Mouse (Mus musculus) embryo, embryonic 10 days (tissue): ENCODE data around the gene Capn2.

Experiments
- DNase-seq: peaks from one replicate; pipeline ENCODE4 v3.0.0-alpha.2; 2015; ENCODE audit warnings: low spot score

Gene Capn2

DNA sequence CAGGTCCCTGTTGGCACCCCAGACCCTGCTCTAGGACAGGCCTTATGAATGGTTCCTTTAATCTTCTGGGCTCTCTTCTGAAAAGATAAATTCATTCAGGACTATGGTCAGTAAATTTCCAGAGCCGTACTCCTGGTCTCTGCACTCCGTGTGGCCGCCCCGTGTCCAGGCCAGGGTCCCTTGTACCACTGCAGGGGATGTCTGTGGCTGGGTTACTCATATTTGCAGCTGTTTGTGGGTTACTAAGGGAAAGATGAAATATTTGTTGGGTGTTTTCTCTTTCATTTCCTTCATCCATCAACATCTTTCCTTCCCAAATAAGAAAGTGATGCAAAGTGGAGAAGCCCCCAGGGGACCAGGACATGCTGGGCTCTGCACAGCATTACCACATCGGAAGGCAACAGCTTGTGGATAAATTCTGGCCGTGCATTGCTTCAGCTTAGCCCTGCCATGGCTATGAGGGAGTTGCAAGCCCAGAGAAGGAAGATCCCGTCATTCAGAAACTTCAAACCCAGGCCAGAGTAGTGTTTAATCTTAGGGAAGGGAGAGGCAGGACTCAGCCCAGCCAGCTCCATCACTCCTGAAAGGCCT lies 15.5 kb downstream of the Capn2 start:
- DNase-seq: no peak

DNA sequence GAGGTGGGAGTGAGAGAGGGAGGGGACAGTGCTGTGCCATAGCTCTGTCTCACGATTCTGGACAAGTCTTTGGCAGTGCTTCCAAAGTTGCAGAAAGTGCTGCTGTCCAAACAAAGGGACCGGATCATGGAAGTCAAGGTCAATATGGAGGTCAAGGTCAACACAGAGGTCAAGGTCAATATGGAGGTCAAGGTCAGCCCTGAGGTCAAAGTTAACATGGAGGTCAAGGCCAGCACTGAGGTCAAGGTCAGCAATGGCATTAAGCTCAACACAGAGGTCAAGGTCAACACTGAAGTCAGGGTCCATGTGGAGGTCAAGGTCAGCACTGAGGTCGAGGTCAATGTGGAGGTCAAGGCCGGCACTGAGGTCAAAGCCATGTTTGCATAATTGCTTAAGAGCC lies 16.6 kb downstream of the Capn2 start:
- peak; percentile 18 for DNase-seq

DNA sequence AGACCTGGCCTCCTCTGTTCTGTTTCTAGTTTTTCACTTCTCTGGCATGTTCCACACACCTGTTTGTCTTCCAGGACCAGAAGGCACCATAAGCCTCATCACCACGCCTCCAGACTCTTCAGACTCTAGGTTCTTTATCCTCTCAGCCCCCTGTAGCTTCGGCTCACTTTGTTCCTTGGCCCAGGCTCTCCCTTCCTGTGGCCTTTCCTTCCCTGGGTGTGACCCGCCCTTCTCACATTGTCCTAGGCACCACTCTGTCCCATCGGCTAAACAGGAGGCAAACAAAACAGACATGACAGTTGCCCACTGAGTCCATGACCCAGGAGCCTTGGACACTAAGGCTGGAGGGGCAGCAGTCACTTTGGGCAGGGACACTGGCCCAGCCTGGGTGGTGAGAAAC lies 17.2 kb downstream of the Capn2 start:
- DNase-seq: no peak

DNA sequence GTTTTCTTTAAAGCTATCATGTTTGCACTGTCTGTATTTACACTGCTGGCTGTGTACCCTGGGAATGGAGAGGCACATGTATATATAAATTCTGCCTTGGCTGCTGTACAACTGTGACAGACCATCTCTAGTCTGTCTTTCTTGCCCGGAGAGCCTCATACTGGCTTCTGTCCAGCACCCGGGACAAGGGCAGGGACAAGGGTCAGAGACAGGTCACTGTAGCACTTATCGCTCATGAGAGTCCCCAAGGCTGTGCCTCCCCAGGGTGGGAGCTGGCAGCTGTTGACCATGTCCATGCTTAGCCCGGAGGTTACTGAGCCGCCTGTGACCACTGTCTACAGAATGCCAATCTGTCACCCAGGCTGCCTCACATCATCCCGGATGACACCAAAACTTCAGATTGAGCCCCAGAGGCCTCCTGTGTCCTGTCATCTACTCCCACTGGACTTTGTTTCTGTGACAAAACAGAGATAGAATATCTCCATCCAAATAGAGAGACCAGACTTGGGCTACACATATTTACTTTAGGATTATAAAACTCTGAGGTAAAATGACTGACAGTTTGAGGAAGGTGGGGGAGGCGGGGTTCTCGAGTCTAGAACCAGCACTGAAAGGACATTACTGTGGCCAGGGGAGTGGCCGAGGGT lies 17.8 kb downstream of the Capn2 start:
- no peak for DNase-seq

DNA sequence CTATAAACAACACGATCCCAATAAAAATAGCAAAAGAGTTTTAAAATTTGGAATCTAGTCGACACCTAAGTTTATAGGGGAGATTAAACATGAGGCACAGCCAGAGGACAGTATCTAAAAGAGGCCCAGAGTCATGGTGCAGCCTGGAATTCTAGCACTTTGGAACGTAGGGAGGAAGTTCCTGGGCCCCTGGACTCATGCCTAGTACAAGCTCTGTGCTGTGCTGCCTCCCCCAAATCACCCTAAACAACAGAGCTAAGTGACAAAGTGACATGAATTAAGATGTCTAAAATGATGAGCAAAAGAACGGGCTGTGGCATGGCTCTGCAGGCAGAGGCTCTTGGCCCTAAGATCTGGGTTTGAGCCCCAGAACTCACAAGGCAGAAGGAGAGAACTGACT lies 19.7 kb downstream of the Capn2 start:
- no peak for DNase-seq

DNA sequence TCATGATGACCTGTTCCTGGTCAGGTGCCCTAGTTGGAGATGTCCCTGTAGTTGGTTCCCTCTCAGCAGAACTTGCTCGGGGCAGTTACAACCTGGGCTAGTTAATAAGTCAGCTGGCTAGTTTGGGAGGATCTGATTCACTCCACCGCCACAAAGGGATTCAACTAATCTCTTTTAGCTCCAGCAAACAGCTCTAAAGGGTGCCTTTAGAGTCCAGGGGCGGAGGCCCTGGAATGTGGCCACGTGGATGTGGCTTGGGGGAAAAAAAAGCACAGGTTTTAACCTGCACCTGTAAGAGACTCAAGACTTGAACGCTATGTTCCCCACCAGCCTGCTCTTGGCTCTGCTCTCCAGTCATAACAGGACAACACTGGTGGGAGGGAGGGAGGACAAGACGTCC lies 20.7 kb downstream of the Capn2 start:
- no peak for DNase-seq

DNA sequence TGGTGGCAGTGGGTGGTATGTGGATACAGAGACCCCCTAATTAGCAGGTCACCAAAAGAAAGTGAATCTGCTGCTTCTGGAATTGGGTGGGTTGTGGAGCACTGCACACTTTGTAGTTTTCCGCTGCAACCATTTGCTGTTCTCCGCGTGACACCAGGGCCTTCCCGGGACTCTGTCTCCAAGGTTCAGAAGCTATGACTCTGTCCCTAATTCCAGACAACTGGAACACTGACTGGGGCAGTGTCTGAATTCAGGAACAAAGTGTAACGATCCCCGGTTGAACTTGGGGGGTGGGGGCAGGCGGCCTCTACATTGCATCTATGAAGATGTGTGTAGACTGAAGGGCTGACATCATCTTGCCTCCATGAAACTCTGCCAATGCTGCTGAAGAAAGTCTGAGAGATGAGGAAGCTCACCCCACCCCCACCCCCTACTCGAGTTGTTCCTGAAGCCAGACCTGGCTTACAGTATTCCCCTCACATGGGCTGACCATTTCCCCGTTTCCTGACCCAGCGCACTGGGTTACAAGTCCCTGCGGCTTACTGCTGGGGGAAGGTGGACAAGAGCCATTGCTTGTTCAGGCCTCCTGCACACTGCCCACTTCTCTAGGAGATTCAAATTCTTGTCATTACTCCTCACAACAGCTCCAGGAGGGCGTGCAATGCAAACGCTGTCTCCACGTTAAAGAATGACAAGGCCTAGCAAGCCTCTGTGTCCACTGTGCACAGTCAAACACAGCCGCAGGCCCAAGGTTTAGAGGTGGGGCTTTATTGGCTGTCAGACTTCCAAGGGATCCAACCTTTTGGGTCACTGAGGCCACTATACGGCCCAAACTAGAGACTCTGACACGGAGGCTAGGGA lies 22.9 kb downstream of the Capn2 start:
- DNase-seq: no peak

DNA sequence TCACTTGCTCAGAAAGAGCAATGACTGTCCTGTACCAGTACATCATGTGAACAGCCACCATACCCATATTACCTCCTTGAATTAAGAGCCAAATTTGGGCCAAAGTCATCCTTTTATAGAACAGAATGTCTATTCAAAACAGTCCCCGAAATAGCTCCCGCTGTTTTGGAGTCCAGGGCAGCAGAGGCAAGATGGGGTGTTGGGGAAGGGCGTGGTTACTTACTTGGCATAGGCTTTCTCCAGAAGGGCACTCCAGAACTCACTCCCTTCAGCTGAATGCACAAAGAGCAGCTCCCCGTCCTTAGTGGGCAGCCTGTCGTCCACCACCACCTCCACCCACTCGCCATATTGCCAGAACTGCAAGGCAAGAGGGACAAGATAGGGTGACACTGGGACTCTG lies 25.6 kb downstream of the Capn2 start:
- no peak for DNase-seq

DNA sequence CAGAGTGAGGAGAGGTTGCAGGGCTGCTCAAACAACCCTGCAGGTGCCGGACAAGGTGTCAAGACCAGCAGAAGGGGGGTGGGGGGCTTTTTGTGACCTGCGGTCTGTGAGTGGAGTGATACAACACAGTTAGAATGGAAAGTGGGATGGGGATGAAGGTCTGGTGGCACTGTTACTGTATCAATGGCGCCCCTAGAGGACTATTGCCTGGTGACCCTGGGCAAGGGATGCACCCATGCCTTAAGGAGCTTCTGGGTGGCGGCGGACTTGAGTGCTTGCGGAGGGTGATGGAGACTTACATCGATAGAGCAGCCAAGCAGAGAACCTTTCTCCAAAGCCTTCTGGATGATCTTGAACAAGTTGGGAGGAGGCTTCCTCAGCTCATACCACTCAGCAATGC lies 26.8 kb downstream of the Capn2 start:
- peak; percentile 23 for DNase-seq

DNA sequence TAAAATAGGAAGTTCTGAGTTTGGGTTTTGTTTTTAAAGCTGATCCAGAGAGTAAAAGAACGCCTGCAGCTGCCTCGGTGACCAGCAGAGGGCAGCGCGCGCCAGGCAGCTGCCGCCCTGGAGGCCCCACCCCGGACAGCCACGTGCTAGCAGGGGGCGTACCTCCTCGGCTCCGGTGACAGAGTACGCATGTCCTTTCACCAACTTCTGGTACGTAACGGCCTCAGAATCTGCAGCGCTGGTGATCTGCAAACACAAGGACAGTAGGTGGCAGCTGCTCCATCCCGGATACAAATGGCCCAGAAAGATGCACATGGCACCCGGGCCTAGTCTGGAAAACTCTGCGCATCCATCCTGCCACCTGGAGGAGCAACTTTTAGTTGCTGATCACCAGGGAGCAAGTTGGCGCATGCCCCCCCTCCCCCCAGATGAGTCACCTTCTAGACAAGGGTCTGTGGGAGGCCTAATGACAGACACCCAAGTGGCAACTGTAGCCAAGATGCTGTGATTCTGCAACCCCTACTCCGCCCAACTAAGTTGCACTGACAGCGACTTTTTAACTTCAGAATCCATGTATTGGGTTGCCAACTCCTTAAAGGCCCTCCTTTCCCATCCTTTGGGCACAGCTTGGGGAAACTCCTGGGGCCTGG lies 27.5 kb downstream of the Capn2 start:
- DNase-seq: peak; percentile 94

DNA sequence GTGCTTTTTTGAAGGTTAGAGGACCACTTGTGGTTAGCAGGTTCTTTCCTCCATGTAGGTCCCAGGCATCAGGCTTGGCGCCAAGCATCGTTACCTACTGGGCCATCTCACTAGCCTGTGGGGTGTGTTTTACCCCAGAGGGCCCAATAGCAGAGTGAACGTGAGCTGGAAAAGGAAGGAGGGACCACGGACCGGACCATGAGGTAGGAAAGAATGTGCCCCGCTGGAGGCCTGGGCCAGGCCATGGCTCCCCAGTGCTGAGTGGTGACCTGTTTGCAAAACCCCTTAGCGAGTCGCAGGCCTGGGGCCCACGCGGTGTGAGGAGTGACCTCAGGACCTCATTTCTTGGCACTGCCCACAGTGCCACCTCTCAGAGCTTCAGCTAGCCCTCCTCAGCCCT lies 28.9 kb downstream of the Capn2 start:
- no peak for DNase-seq

DNA sequence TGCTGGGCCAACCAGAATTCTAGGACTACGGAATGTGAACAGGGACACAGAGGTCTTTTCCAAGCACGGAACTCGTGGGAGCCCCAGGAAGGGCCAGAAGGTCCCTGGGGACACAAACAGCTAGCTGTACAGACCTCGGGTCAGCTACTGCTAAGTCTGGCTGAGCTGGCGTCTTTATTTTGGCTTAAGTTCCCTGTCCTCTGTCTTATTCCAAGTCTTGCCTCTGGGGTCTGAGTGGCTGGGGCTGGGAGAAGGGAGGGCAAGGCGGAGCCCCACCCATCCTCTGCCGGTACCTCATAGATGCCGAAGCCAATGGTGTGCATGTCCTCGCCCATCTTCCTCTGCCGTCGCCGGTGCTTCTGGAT lies 33.5 kb downstream of the Capn2 start:
- no peak for DNase-seq

DNA sequence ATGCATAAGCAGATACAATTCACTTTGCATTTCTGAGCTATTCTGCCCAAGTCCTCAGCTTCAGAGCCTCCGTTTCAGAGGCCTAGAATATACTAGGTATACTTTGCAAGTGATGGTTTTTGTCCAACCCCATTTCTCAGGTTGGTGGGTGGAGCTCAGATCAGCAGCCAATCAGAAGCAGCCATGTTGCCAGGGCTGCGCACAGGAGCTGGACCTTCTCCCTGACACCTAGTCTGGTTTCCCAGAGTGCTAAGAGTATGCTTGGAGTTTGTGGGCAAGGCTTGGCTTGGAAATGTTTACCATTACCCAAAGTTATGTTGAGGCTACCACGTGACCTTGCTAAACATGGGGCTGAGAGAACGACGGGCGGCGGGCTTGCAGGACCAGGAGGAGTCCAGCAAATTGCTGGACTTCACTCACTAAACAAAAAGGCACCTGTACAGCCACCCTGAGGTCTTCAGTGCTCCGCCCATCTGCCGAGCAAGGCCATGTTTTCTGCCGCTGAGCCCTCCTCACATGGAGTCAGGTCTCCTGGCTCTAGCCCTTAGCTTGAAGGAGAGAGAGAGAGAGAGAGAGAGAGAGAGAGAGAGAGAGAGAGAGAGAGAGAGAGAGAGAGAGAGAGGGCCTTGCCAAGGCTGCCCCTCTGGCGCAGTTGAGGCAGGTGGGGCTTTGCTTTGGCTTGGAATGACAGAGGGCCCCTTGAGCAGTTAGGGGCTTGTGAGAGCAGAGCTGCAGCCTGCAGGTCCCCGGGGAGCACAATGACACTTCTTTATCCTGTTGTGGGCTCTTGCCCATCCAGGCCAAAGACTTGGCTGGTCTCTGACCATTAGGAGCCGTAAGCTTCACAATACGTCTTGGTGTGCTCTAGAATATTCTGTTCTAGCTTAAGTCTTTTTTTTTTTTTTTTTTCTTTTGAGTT lies 34.2 kb downstream of the Capn2 start:
- no peak for DNase-seq

DNA sequence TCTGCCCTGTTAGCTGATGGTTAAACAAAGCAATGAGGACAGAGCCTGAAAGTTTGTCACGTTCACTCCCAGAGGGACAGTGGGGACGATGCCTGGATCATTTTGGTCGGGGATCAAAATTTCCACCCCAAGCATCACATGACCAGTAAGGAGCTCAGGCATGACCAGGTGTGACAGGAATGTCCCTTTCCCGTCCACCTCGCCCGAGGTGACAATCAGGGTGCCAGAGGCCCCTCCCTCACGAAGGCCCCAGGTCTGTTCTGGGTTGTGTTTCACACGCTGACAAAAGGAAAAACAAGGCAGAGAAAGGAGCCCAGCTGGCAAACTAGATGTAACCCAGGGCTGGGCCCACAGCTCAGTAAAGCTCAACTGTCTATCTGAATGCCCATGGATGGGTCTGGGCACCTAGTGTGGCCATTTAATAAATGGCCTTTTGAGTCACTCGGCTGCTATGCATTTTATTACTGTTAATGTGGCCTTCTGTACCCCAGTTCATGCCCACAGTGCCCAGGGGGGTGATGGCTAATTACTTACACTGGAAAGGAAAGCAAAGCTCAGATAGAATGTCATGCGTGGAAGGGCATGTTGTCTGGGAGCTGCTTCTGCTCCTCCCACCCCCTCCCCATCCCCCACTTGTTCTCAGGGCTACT lies 35.6 kb downstream of the Capn2 start:
- no peak for DNase-seq

DNA sequence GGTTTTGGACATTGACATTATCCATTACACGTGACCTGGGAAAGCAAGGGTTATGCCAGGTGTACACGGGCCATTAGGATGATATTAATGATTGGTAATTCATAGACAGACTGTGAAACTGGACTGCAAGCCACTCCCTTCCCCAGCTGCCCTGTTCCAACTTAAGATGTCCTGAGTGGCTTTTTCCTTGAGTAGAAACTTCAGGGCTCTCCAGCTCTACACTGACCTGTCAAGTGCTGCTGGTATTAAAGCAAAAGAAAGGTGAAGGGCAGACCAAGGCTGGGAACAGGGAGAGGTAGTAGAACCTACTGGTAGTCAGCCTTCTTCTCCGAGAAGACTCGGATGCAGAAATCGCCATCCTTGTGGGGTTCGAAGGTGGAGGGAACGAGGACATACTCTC lies 36.3 kb downstream of the Capn2 start:
- DNase-seq: no peak

DNA sequence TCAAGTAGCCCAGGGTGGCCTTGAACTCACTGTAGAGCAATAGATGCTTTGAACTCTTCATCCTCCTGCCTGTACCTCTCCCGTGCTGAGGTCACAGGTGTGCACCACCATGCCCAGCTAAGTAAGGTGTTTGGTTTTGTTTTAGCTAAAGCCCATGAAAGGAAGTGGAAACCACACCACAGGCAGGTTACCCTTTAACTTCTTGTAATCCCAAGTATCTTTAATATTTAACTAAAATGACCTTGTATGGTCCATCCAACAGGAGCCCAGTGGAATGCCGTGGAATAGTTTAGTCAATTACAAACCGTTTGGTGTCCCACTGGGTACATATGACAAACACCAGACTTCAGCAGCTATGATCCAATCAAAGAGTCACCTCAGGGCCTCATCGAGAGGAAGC lies 38.5 kb downstream of the Capn2 start:
- no peak for DNase-seq

DNA sequence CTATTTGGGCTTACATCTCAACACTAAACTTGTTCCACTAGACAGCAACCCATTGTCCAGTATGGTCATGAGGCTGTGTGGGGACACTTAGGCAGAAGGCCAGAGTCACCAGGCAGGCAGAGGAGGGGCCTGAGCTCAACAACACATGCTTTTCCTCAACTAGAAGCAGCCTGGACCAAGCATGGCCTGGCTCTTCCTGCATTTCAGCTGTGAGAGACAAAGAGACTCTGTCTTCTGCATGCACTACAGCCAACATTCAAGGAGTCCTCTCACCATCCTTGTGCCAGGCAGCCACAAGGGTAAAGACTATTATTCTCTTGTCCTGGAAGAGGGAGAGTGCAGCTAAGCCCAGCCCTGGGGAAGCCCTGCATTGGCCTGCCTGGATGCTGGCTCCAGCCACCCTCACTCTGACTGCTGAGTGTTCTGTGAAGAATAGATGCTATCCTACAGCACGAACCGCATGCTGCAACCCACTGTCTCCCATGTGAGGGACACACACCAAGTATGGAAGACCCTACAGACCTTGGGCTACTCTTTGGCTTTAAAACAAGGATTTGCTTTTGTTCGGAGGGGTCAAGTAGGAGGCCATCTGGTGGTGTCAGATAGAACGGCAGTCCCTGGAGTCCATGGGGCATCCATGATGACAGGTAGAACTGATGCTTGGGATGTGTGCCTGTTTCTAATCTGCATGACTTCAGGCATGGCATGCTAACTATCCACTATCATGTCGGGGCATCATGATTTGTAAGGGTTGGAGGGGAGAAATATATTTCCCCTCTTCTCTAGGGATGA lies 42.2 kb downstream of the Capn2 start:
- DNase-seq: no peak

DNA sequence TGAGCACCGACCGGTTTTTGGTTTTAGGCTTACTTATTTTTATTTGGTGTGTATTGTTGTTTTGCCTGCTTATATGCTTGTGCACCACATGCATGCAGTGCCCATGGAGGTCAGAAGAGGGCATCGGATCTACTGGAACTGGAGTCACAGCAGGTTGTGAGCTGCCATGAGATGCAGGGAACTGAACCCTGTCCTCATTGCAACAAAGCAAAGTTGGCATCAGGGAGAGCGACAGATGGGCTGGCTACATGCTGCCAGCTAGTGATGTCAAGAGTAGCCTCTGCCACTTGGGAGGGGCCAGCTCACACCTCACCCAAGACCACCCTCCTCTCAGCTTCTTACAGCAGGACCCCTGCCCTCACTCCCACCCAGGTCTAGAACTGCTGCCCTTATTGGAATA lies 51.4 kb downstream of the Capn2 start:
- DNase-seq: no peak

DNA sequence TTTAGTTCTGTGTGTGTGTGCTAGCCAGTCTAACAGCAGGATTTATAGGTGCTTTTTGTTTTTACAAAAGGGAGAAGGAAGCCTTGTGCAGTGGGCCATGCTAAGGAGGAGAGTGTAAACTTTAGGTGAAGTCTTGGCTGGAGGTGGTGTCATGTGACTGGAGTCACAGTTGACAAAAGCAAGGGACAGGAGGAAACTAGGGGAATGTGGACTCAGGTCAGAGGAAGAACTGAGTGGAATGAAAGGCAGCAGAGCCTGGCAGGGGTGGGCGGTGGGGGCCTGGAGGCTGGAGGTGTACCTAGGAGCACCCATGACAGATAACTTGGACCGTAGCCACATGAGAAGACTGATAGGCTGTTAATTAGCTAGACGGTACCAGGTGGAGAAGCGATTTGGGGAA lies 52.1 kb downstream of the Capn2 start:
- no peak for DNase-seq

DNA sequence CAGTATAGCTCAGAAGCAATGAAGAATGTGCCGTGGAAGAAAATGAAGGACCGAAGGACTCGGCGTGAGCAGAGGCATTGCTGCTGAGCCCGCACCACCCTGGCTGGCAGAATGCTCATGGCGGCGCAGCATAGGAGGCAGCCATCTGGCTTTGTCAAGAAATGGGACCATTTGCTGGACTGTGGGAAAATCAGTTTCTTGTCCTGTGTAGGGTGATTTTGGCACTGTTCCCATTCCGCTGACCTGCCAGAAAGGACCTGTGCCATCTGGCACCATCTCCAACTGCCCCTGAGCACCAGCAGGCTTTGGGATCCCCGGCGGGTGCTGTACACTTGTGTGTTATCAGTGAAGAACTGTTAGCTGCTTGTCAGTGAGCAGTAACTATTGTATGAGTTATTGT lies 55.6 kb downstream of the Capn2 start:
- no peak for DNase-seq

DNA sequence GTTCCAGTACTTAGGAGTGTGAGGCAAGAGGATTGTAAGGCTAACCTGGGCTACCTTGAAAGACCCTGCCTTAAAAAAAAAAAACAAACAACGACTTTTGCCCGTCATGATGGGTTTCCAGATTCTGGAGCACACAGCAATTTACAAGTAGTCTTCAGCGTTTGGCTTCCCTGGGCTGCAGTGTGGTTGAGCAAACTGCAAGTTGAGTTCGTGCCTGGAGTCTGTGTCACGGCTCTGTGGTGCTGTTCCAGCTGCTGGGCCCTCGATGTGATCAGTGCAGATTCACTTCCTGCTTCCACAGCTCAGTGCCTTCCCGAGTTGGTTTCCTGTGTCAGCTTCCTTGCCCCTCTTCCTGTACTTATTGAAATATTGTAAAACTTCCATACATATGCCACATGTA lies 56.1 kb downstream of the Capn2 start:
- DNase-seq: peak; percentile 23
